Mouse (Mus musculus) forebrain, embryonic 14.5 days (tissue): ENCODE data around the gene Fgf12. TPM values are rescaled to one million over a fixed set of nuclear protein-coding genes. Genes with fewer than 3 reads are reported as not detected.
A peak's percentile ranks its signal among the peaks of the same experiment; 100 is the strongest.

Experiments used
- ATAC-seq: fragments of 200-750 bp; cut with Nextera tagmentation; 2 replicates; pipeline ENCODE4 v1.8.0; 2017; ENCODE audit warnings: mild to moderate bottlenecking, moderate library complexity
- DNase-seq: peaks from one replicate; pipeline ENCODE4 v3.0.0-alpha.2; 2015; ENCODE audit warnings: low spot score
- H3K27ac ChIP-seq: fragments of 300-500 bp; sonication (generic); 2 replicates; pipeline ENCODE4 v1.5.1; 2014; ENCODE audit warnings: low read depth, mild to moderate bottlenecking, control low read depth, low read length, moderate library complexity
- H3K27me3 ChIP-seq: fragments of 300-500 bp; sonication (generic); replicated peaks from 2 replicates; pipeline ENCODE4 v1.6.1; 2014; ENCODE audit warnings: low read length, control low read depth, mixed read lengths; ENCODE audit not compliant: control insufficient read depth, insufficient read depth
- H3K36me3 ChIP-seq: fragments of 300-500 bp; sonication (generic); 2 replicates; pipeline ENCODE4 v1.6.1; 2014; ENCODE audit warnings: low read length, control low read depth; ENCODE audit not compliant: control insufficient read depth, insufficient read depth
- H3K4me1 ChIP-seq: fragments of 300-500 bp; sonication (generic); 2 replicates; pipeline ENCODE4 v1.6.1; 2014; ENCODE audit warnings: antibody characterized with exemption, low read length, control low read depth; ENCODE audit not compliant: control insufficient read depth, insufficient read depth
- H3K4me2 ChIP-seq: fragments of 300-500 bp; sonication (generic); 2 replicates; pipeline ENCODE4 v1.6.1; 2014; ENCODE audit warnings: mild to moderate bottlenecking, control low read depth, low read length
- H3K4me3 ChIP-seq: fragments of 300-500 bp; sonication (generic); 2 replicates; pipeline ENCODE4 v1.5.1; 2014; ENCODE audit warnings: low read depth, low read length, control low read depth
- H3K9ac ChIP-seq: fragments of 300-500 bp; sonication (generic); 2 replicates; pipeline ENCODE4 v1.6.1; 2014; ENCODE audit warnings: mild to moderate bottlenecking, low read length, control low read depth, moderate library complexity
- H3K9me3 ChIP-seq: fragments of 300-500 bp; sonication (generic); replicated peaks from 2 replicates; pipeline ENCODE4 v1.6.1; 2016; ENCODE audit warnings: low read length, control low read depth, mixed read lengths; ENCODE audit not compliant: control insufficient read depth
- WGBS: fragments of 180-500 bp; shearing (Covaris S2); extraction: QIAGEN DNeasy Blood & Tissue Kit; methylation state at CpG from one replicate; pipeline ENCODE4 v1.1.7; 2014; 5-methylcytosine and 5-hydroxymethylcytosine counted together
- polyA plus RNA-seq: library from polyadenylated mRNA; unstranded; fragments of >200 nt; fragmentation: Nextera tagmentation; extraction: Ambion mirVana; gene quantifications from 2 replicates; pipeline ENCODE4 v1.2.1, GENCODE M21; 2014

Fgf12 gene
- polyA plus RNA-seq, 1 experiment from 2014 or later = 16.1 TPM

- DNase-seq = no peak
- no peak overlapping the region for H3K4me2 ChIP-seq
- H3K9me3 ChIP-seq = no peaks in the 10 kb centered on the region
- H3K27me3 ChIP-seq = no peaks in the 10 kb centered on the region
- no peaks in the 10 kb centered on the region for H3K36me3 ChIP-seq
- ATAC-seq = no peak
- H3K27ac ChIP-seq = no peak overlapping the region
- 75% methylated on average over 6 of the region's 6 CpGs for WGBS
- H3K4me3 ChIP-seq = no peak overlapping the region
- no peaks in the 10 kb centered on the region for H3K4me1 ChIP-seq
- H3K9ac ChIP-seq = no peak overlapping the region
These were observed 240.4 kb downstream of the Fgf12 start for GRCm38 (mm10) chr16:28512446-28512845.

DNA sequence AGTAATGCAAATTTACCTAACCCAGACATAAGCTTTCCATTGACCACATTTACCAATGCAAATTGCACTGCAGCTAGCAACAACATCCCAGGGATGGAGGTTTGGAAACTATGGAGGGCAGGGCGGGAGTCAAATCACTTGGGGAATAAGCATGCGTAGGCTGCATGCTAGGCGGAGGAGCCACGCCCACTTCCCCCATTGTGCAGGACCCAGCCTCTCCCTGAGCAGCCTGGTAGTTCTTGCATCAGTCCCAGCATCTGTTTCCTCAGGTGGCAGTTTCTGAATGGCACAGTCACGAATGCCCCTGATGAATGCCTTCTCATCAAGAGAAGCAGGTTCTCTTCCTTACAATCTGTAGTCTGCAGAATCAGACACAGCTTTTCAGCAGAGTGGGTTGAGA is 241.5 kb downstream of the Fgf12 start:
- no peak for ATAC-seq
- WGBS = 32% methylated on average over 5 of the region's 5 CpGs

GRCm38 (mm10) chr16:28497971-28498607 is 254.8 kb downstream of the Fgf12 start:
- ATAC-seq (peak; percentile 84; the same call in 1 of the 2 replicates), DNase-seq (peak; percentile 69)
- Histone ChIP-seq H3K4me1 (no peaks in the 10 kb centered on the region), H3K27ac (no peak overlapping the region), H3K4me3 (no peak overlapping the region), H3K36me3 (no peaks in the 10 kb centered on the region), H3K9ac (no peak overlapping the region), H3K27me3 (0 out of 2 replicates have a peak, but pooled peaks cover 3% of the 10 kb centered on the region), H3K9me3 (no peaks in the 10 kb centered on the region), H3K4me2 (no peak overlapping the region)
- WGBS = 83% methylated on average over 12 of the region's 12 CpGs

More for the DNA sequence above, 241.5 kb downstream of the Fgf12 start:
- Histone ChIP-seq H3K4me3 (no peak overlapping the region), H3K27ac (no peak overlapping the region), H3K9ac (no peak overlapping the region), H3K27me3 (no peaks in the 10 kb centered on the region), H3K4me1 (no peaks in the 10 kb centered on the region), H3K9me3 (no peaks in the 10 kb centered on the region), H3K4me2 (no peak overlapping the region), H3K36me3 (no peaks in the 10 kb centered on the region)
- no peak for DNase-seq

DNA sequence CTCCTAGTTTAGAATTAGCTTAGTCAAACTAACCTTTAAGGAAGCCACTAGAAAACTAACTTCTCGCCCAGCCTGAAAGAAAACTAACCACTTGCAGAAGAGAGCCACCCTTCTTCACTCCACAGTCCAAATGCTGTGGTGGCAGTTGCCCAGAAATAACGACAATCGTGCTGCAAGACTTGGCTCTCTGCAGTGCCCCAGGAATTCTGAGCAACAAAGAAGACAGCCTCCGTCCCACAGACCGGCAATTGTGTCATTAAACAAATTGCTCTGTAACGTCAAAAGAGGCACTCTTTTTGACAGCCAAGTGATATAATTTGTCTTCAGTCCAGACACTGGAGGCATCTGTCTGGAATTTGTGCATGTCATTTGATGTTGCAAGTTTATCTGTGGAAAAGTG is 261.2 kb downstream of the Fgf12 start:
- no peaks in the 10 kb centered on the region for H3K36me3 ChIP-seq
- H3K27ac ChIP-seq = no peak overlapping the region
- H3K9ac ChIP-seq = no peak overlapping the region
- peaks cover 2% of the 10 kb centered on the region; the same call in 1 of the 2 replicates for H3K4me1 ChIP-seq
- peak; percentile 25 for ATAC-seq
- no peaks in the 10 kb centered on the region for H3K9me3 ChIP-seq
- no peak overlapping the region for H3K4me3 ChIP-seq
- H3K27me3 ChIP-seq = 0 out of 2 replicates have a peak, but pooled peaks cover 3% of the 10 kb centered on the region
- 0 out of 2 replicates have a peak overlapping the region, but pooled peaks have one; percentile 10 for H3K4me2 ChIP-seq
- peak; percentile 68 for DNase-seq
- WGBS = 17% methylated on average over 6 of the region's 6 CpGs

DNA sequence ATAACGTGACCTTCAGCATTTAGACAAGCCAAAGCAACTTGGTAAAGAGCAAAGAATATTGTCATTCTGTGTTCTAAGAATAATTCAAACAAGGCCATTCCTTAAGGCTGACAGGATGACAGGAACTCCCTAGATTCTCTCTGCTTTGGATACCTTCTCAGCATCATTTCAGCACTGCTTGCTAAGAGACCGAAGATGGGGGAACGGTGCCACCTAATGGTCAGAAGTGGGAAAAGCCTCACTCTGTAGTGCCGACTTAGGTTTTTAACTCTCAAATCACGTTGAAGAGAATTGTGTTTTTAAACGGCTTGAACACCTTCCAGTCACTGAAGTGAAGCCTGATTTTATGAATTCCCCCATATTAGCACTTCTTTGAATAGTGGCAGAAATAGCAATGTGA is 262.4 kb downstream of the Fgf12 start:
- peaks cover 2% of the 10 kb centered on the region; the same call in 1 of the 2 replicates for H3K4me1 ChIP-seq
- H3K36me3 ChIP-seq = no peaks in the 10 kb centered on the region
- H3K9ac ChIP-seq = no peak overlapping the region
- H3K27me3 ChIP-seq = 0 out of 2 replicates have a peak, but pooled peaks cover 3% of the 10 kb centered on the region
- no peak overlapping the region for H3K4me3 ChIP-seq
- WGBS = 6% methylated on average over 6 of the region's 6 CpGs
- ATAC-seq = peak; percentile 92
- DNase-seq = peak; percentile 91
- no peak overlapping the region for H3K4me2 ChIP-seq
- H3K27ac ChIP-seq = no peak overlapping the region
- H3K9me3 ChIP-seq = no peaks in the 10 kb centered on the region

DNA sequence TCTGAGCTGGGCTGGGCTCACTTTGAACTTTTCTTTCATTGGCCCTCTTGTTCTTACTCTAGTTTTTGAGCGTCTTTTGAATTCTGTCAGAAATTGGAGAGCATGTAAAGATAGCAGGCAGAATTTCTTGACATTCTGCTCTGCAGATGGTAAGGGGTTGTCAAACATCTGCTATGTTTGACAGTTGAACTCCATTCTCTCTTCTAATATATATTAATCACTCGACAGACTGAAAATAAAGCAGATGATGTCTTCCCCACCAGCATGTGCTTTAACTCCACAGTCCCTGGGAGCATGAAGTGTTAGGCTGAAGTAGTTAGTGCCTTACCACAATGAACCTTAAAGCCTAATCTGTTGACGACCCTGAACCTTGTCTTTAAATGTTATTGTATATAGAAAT is 267.9 kb downstream of the Fgf12 start:
- Histone ChIP-seq H3K9ac (no peak overlapping the region), H3K36me3 (no peaks in the 10 kb centered on the region), H3K27me3 (no peaks in the 10 kb centered on the region), H3K27ac (no peak overlapping the region), H3K4me2 (no peak overlapping the region), H3K4me1 (no peaks in the 10 kb centered on the region), H3K4me3 (no peak overlapping the region), H3K9me3 (0 out of 2 replicates have a peak, but pooled peaks cover 2% of the 10 kb centered on the region)
- ATAC-seq (no peak), DNase-seq (peak; percentile 25)
- WGBS = 78% methylated on average over 3 of the region's 3 CpGs

DNA sequence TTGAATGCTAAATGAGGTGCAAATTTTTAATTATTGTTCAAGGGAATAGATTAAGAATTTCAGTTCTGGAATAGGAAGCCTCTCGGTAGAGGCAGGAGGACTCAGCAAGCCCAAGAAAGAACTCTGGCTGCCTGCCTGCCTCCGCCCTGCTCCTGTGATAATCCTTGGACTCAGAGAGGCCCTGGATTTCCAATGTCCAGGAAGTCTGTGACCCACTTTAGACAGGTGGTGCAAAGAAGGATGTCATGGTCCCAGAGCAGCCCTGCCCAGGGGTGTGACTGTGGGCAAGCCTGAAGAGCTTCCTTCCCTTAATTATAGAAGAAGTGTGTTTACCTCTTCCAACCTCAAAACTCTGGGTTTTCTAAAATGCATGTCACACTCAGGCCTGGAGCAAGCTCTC is 273.8 kb downstream of the Fgf12 start:
- ATAC-seq = no peak
- no peaks in the 10 kb centered on the region for H3K4me1 ChIP-seq
- no peak for DNase-seq
- H3K36me3 ChIP-seq = no peaks in the 10 kb centered on the region
- 0 out of 2 replicates have a peak, but pooled peaks cover 2% of the 10 kb centered on the region for H3K9me3 ChIP-seq
- no peak overlapping the region for H3K27ac ChIP-seq
- WGBS = 88% methylated on average over 2 of the region's 2 CpGs
- no peak overlapping the region for H3K9ac ChIP-seq
- no peaks in the 10 kb centered on the region for H3K27me3 ChIP-seq
- H3K4me3 ChIP-seq = no peak overlapping the region
- no peak overlapping the region for H3K4me2 ChIP-seq

DNA sequence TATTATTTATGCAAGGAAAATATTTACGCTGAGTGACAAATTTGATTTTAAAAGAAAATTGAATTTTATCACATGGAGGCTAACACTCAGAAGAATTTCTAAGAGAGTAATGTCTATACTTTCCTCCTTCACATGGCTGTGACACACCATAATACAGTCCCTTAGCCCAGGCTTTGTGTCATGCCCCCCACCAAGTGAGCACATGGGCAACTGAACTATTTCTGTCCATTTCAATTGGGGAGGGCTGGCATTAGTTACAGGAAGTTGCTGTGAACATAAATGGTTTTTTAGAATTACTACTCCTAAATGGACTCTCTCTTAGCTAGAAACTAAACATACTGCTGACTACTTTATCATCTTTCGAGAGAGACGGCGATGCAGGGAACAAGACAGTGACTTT is 276.2 kb downstream of the Fgf12 start:
- no peak for DNase-seq
- no peak for ATAC-seq
- WGBS = 93% methylated on average over 4 of the region's 4 CpGs
- Histone ChIP-seq H3K4me2 (no peak overlapping the region), H3K4me1 (no peaks in the 10 kb centered on the region), H3K27me3 (no peaks in the 10 kb centered on the region), H3K9ac (no peak overlapping the region), H3K27ac (no peak overlapping the region), H3K36me3 (no peaks in the 10 kb centered on the region), H3K9me3 (0 out of 2 replicates have a peak, but pooled peaks cover 2% of the 10 kb centered on the region), H3K4me3 (no peak overlapping the region)

GRCm38 (mm10) chr16:28475553-28475952 is 277.3 kb downstream of the Fgf12 start:
- Histone ChIP-seq H3K9ac (no peak overlapping the region), H3K36me3 (no peaks in the 10 kb centered on the region), H3K4me2 (no peak overlapping the region), H3K9me3 (0 out of 2 replicates have a peak, but pooled peaks cover under 1% of the 10 kb centered on the region), H3K27me3 (no peaks in the 10 kb centered on the region), H3K4me1 (no peaks in the 10 kb centered on the region), H3K27ac (no peak overlapping the region), H3K4me3 (no peak overlapping the region)
- no peak for ATAC-seq
- 77% methylated on average over 1 of the region's 1 CpGs for WGBS
- no peak for DNase-seq
